Mouse (Mus musculus) ES-E14 (cell line): Measurements from ENCODE around the gene Aldh3a1.

Source experiments
- CHD2 ChIP-seq: IDR thresholded peaks from 2 replicates; pipeline ENCODE4 v1.6.1; 2014; ENCODE audit warnings: mild to moderate bottlenecking, low read depth, low read length, inconsistent platforms
- MAFK ChIP-seq: IDR thresholded peaks from 2 replicates; pipeline ENCODE4 v1.6.1; 2014; ENCODE audit warnings: mild to moderate bottlenecking, low read depth, low read length, inconsistent platforms; ENCODE audit not compliant: insufficient read depth
- ZC3H11A ChIP-seq: IDR thresholded peaks from 2 replicates; pipeline ENCODE4 v1.6.1; 2012; ENCODE audit warnings: low read depth, mild to moderate bottlenecking, inconsistent platforms, low read length, borderline replicate concordance
- ZNF384 ChIP-seq: IDR thresholded peaks from 2 replicates; pipeline ENCODE4 v1.6.1; 2012; ENCODE audit warnings: low read depth, low read length, inconsistent platforms

DNA sequence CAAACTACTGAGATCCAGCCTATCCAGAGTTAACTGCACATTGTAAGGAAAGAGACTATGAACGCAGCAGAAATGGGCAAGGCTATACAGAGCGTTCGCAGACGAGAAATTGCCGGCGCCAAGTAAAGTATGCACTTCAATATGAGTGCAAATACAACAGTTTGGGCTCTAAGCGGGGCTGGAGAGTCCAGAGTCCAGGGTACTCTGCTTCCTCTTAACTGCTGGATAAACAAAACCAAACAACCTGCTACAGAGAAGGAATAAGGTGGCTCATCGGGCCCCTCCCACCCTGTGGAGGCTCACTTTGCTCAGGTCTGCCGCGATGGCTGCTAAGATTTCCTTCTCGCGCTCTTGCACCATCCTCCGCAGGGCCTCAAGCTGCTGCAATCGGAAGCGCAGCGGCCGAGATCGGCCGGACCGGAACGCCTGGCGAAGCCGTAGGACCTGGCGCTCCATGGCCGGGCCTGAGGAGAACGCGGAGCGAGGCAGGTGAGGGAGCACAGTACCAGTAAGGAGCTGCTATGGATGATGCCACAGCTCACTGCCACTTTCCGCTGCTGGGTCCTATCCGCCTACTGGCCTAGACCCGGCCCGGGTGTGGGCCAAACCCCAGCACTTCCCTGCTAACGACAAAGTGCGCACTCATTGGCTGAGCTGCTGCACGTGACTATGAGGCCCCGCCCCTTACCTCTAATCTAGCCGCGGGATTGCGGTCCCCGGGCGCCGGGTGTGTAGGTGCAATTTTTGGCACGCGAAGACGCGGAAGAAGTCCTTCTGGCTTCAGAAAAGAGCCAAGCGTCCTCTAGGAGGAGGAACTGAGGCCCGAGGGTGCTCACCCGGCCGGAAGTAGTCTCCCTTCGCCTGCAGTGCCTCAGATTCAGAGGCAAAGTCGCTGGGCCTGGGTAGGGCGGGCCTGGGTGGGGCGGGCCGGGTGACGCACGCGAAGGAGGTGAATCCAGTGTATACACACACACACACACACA is 59.5 kb downstream of the Aldh3a1 start, which contains the start of gene Aldh3a2:
- no peak for TF ChIP-seq ZC3H11A
- TF ChIP-seq ZNF384: no peak
- TF ChIP-seq MAFK: no peak
- no peak for TF ChIP-seq CHD2
